Mouse (Mus musculus) forebrain, postnatal 0 days (tissue): ENCODE data around the gene Guf1. TPM values are rescaled to one million over a fixed set of nuclear protein-coding genes. Genes with fewer than 3 reads are reported as not detected.

Experiments used
- ATAC-seq: fragments of 200-750 bp; cut with Nextera tagmentation; 2 replicates; pipeline ENCODE4 v1.8.0; 2017; ENCODE audit warnings: mild to moderate bottlenecking, moderate library complexity
- DNase-seq: peaks from one replicate; pipeline ENCODE4 v3.0.0-alpha.2; 2015
- H3K27ac ChIP-seq: fragments of 300-500 bp; sonication (generic); 2 replicates; pipeline ENCODE4 v1.5.1; 2014; ENCODE audit warnings: low read depth, mild to moderate bottlenecking, antibody characterized with exemption, low read length, moderate library complexity, mixed read lengths
- H3K27me3 ChIP-seq: fragments of 300-500 bp; sonication (generic); 2 replicates; pipeline ENCODE4 v1.6.1; 2014; ENCODE audit warnings: mild to moderate bottlenecking, low read length, mixed read lengths; ENCODE audit not compliant: insufficient read depth
- H3K36me3 ChIP-seq: fragments of 300-500 bp; sonication (generic); 2 replicates; pipeline ENCODE4 v1.6.1; 2014; ENCODE audit warnings: mild to moderate bottlenecking, moderate library complexity; ENCODE audit not compliant: insufficient read depth
- H3K4me1 ChIP-seq: fragments of 300-500 bp; sonication (generic); 2 replicates; pipeline ENCODE4 v1.6.1; 2014; ENCODE audit warnings: antibody characterized with exemption; ENCODE audit not compliant: insufficient read depth
- H3K4me2 ChIP-seq: fragments of 300-500 bp; sonication (generic); 2 replicates; pipeline ENCODE4 v1.6.1; 2014; ENCODE audit warnings: low read depth, mild to moderate bottlenecking, moderate library complexity
- H3K4me3 ChIP-seq: fragments of 300-500 bp; sonication (generic); 2 replicates; pipeline ENCODE4 v1.5.1; 2014; ENCODE audit warnings: low read depth, low read length, mixed read lengths
- H3K9ac ChIP-seq: fragments of 300-500 bp; sonication (generic); 2 replicates; pipeline ENCODE4 v1.6.1; 2014; ENCODE audit warnings: mild to moderate bottlenecking
- H3K9me3 ChIP-seq: fragments of 300-500 bp; sonication (generic); 2 replicates; pipeline ENCODE4 v1.6.1; 2016; ENCODE audit warnings: low read length
- CTCF ChIP-seq: sonication (generic); IDR thresholded peaks from 2 replicates; pipeline ENCODE4 v1.5.1; 2016; ENCODE audit warnings: antibody characterized with exemption, control low read depth, low read depth
- WGBS: fragments of 180-500 bp; shearing (Covaris S2); extraction: QIAGEN DNeasy Blood & Tissue Kit; methylation state at CpG from one replicate; pipeline ENCODE4 v1.1.7; 2014; 5-methylcytosine and 5-hydroxymethylcytosine counted together
- polyA plus RNA-seq: library from polyadenylated mRNA; unstranded; fragments of >200 nt; fragmentation: Nextera tagmentation; extraction: Ambion mirVana; gene quantifications from 2 replicates; pipeline ENCODE4 v1.2.1, GENCODE M21; 2015
- total RNA-seq: library from RNA; depleted of rRNA; stranded (reverse); fragments of >200 nt; gene quantifications from 2 replicates; pipeline ENCODE4 v1.2.3, GENCODE M21; 2014

Gene Guf1
- total and polyA plus RNA-seq, 2 experiments from 2014 or later = 25.7 to 57.5 TPM

DNA sequence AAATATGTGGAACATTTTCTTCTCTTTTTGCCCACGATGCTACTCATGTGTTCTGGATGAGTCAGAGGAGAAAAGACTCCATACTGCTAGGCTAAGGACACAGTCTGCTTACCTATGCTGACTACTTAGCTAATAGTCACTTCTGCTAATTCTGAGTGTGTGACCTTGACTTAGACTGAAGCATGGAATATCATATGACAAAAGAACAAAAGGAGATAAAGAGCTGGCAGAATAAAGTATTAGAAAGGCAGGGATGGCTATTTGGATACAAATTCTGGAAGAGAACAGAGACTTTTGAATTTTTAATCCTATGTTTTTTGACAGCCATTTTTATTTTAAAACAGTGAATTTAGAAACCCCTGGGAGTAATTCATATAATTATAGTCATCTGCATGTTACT is 15.0 kb upstream of the Guf1 start:
- no peak for ATAC-seq

GRCm38 (mm10) chr5:69542489-69542888 is 14.2 kb upstream of the Guf1 start, which contains the start of gene Yipf7:
Gene Yipf7 (minus strand): TSS chr5:69542648.
- peak; percentile 77 for ATAC-seq

More for the DNA sequence above, 15.0 kb upstream of the Guf1 start:
- Histone ChIP-seq H3K36me3 (no peaks in the 10 kb centered on the region), H3K4me2 (no peak overlapping the region), H3K9ac (no peak overlapping the region), H3K4me1 (no peaks in the 10 kb centered on the region), H3K27me3 (no peaks in the 10 kb centered on the region), H3K4me3 (no peak overlapping the region), H3K9me3 (no peaks in the 10 kb centered on the region), H3K27ac (no peak overlapping the region)
- WGBS = 81% methylated on average over 1 of the region's 1 CpGs
- DNase-seq = no peak
- TF ChIP-seq CTCF = no peak

GRCm38 (mm10) chr5:69557404-69557935 is 747 bp downstream of the Guf1 start:
- TF ChIP-seq CTCF = no peak
- Histone ChIP-seq H3K36me3 (peaks cover 9% of the 10 kb centered on the region; the same call in 1 of the 2 replicates), H3K27ac (peak overlapping the region; percentile 90), H3K4me2 (peak overlapping the region; percentile 67), H3K4me1 (0 out of 2 replicates have a peak, but pooled peaks cover 5% of the 10 kb centered on the region), H3K9ac (peak overlapping the region; percentile 86), H3K9me3 (no peaks in the 10 kb centered on the region), H3K4me3 (peak overlapping the region; percentile 60), H3K27me3 (no peaks in the 10 kb centered on the region)
- ATAC-seq (peak; percentile 23), DNase-seq (peak; percentile 74)
- 10% methylated on average over 16 of the region's 16 CpGs for WGBS

More at GRCm38 (mm10) chr5:69542489-69542888, 14.2 kb upstream of the Guf1 start, which contains the start of gene Yipf7:
- Histone ChIP-seq H3K4me2 (no peak within 1 kb of the TSS), H3K4me3 (no peak within 1 kb of the TSS), H3K4me1 (no peaks in the 10 kb centered on the region), H3K27me3 (no peaks in the 10 kb centered on the region), H3K27ac (no peak within 1 kb of the TSS), H3K9me3 (no peaks in the 10 kb centered on the region), H3K9ac (no peak within 1 kb of the TSS), H3K36me3 (no peaks in the 10 kb centered on the region)
- TF ChIP-seq CTCF = no peak
- 46% methylated on average over 4 of the region's 4 CpGs for WGBS
- DNase-seq = no peak

- H3K36me3 ChIP-seq = peaks cover 4% of the 10 kb centered on the region; the same call in 1 of the 2 replicates
- no peaks in the 10 kb centered on the region for H3K27me3 ChIP-seq
- H3K27ac ChIP-seq = peak within 1 kb of the TSS; percentile 76
- 2% methylated on average over 42 of the region's 42 CpGs for WGBS
- H3K4me1 ChIP-seq = peaks cover 5% of the 10 kb centered on the region
- H3K9me3 ChIP-seq = no peaks in the 10 kb centered on the region
- H3K4me3 ChIP-seq = peak within 1 kb of the TSS; percentile 66
- DNase-seq (peak; percentile 94), ATAC-seq (peak; percentile 97)
- H3K4me2 ChIP-seq = peak within 1 kb of the TSS; percentile 74
- TF ChIP-seq CTCF = peak; percentile 71
- peak within 1 kb of the TSS; percentile 77 for H3K9ac ChIP-seq
Observed at GRCm38 (mm10) chr5:69591640-69592461, 35.1 kb downstream of the Guf1 start, which contains the start of gene Gnpda2. Gene Gnpda2 (minus strand): TSS chr5:69592340.

DNA sequence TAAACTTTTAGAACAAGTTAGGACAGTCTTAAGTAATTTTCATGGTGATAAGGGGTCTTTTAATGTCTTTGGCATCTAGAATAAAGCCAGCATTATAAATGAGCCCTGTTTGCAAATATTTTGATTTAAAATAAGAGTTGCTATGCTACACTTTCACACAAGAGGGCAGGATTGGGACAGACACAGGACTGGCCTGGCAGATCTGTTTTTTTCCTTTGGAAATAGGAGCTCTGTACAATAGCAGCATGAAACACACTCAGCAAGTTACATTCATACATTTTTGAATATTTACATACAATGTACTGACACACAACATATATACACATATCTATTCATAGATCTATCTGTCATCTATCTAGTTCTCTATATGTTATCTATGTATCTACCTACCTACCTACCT is 44.3 kb downstream of the Guf1 start:
- Histone ChIP-seq H3K9me3 (no peaks in the 10 kb centered on the region), H3K4me2 (no peak overlapping the region), H3K36me3 (no peaks in the 10 kb centered on the region), H3K27me3 (no peaks in the 10 kb centered on the region), H3K27ac (no peak overlapping the region), H3K9ac (no peak overlapping the region), H3K4me1 (no peaks in the 10 kb centered on the region), H3K4me3 (no peak overlapping the region)
- no peak for ATAC-seq
- DNase-seq = peak; percentile 35
- TF ChIP-seq CTCF = peak; percentile 69

DNA sequence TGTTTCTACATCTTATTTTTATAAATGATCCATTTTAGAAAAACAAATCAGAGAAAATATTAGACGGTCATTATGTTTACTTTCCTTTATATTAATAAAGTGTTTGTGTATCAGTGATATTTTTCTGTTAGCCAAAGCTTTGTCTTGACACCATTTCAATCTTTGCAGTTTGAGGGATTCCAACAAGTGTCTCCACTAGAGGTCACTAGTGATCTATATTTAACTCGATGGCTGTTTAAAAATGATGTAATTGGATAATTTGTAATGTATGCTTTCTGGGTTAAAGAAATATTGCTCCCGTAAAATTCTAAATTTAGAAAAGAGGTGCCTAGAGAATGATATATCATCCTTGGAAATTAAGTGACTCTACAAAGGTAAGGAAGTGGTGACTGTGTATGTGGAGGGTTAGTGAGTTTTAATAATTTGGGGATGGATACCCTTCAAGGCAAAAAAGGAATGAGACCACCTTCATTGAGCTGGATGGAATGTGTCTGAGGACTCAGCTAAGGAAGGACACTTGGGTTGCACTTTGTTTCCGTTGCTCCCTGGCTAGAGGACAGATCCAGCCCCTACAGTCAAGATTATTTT is 56.6 kb downstream of the Guf1 start:
- Histone ChIP-seq H3K27me3 (no peaks in the 10 kb centered on the region), H3K9me3 (no peaks in the 10 kb centered on the region), H3K27ac (no peak overlapping the region), H3K4me1 (no peaks in the 10 kb centered on the region), H3K4me2 (no peak overlapping the region), H3K9ac (no peak overlapping the region), H3K4me3 (no peak overlapping the region), H3K36me3 (no peaks in the 10 kb centered on the region)
- peak; percentile 74 for TF ChIP-seq CTCF
- 25% methylated on average over 4 of the region's 4 CpGs for WGBS
- ATAC-seq = peak; percentile 56; the same call in 1 of the 2 replicates
- DNase-seq = peak; percentile 72
